Mouse (Mus musculus) liver, embryonic 11.5 days (tissue): ENCODE results near the gene Cpa2. TPM values are rescaled to one million over a fixed set of nuclear protein-coding genes. Genes with fewer than 3 reads are reported as not detected.

Source experiments
- ATAC-seq: fragments of 200-750 bp; cut with Nextera tagmentation; replicated peaks from 2 replicates; pipeline ENCODE4 v1.8.0; 2017; ENCODE audit warnings: moderate number of reproducible peaks, mild to moderate bottlenecking, moderate TSS enrichment, moderate library complexity; ENCODE audit not compliant: low FRiP score
- DNase-seq: peaks from one replicate; pipeline ENCODE4 v3.0.0-alpha.2; 2017; ENCODE audit warnings: low spot score
- H3K27ac ChIP-seq: fragments of 300-500 bp; sonication (generic); 2 replicates; pipeline ENCODE4 v1.5.1; 2014; ENCODE audit warnings: mild to moderate bottlenecking, low read depth, low read length, control low read depth
- H3K27me3 ChIP-seq: fragments of 300-500 bp; sonication (generic); replicated peaks from 2 replicates; pipeline ENCODE4 v1.6.1; 2014; ENCODE audit warnings: low read length, mixed read lengths; ENCODE audit not compliant: control insufficient read depth, insufficient read depth
- H3K36me3 ChIP-seq: fragments of 300-500 bp; sonication (generic); 2 replicates; pipeline ENCODE4 v1.6.1; 2014; ENCODE audit warnings: mild to moderate bottlenecking, low read length, moderate library complexity, mixed read lengths; ENCODE audit not compliant: control insufficient read depth, insufficient read depth
- H3K4me1 ChIP-seq: fragments of 300-500 bp; sonication (generic); replicated peaks from 2 replicates; pipeline ENCODE4 v1.6.1; 2014; ENCODE audit warnings: low read length, mixed read lengths; ENCODE audit not compliant: control insufficient read depth, insufficient read depth
- H3K4me2 ChIP-seq: fragments of 300-500 bp; sonication (generic); 2 replicates; pipeline ENCODE4 v1.6.1; 2014; ENCODE audit warnings: mild to moderate bottlenecking, control low read depth, moderate library complexity
- H3K4me3 ChIP-seq: fragments of 300-500 bp; sonication (generic); 2 replicates; pipeline ENCODE4 v1.5.1; 2014; ENCODE audit warnings: low read depth, low read length, control low read depth
- H3K9ac ChIP-seq: fragments of 300-500 bp; sonication (generic); 2 replicates; pipeline ENCODE4 v1.6.1; 2014; ENCODE audit warnings: low read depth, low read length, control low read depth
- H3K9me3 ChIP-seq: fragments of 300-500 bp; sonication (generic); 2 replicates; pipeline ENCODE4 v1.6.1; 2016; ENCODE audit warnings: low read length, inconsistent platforms, mixed read lengths; ENCODE audit not compliant: control insufficient read depth
- WGBS: fragments of 180-500 bp; shearing (Covaris S2); extraction: QIAGEN DNeasy Blood & Tissue Kit; methylation state at CpG from one replicate; pipeline ENCODE4 v1.1.7; 2014; 5-methylcytosine and 5-hydroxymethylcytosine counted together
- polyA plus RNA-seq: library from polyadenylated mRNA; unstranded; fragments of >200 nt; fragmentation: Nextera tagmentation; extraction: Ambion mirVana; gene quantifications from 2 replicates; pipeline ENCODE4 v1.2.1, GENCODE M21; 2014

Cpa2 gene
- 1.7 and 1.9 TPM in 2 replicates for polyA plus RNA-seq

DNA sequence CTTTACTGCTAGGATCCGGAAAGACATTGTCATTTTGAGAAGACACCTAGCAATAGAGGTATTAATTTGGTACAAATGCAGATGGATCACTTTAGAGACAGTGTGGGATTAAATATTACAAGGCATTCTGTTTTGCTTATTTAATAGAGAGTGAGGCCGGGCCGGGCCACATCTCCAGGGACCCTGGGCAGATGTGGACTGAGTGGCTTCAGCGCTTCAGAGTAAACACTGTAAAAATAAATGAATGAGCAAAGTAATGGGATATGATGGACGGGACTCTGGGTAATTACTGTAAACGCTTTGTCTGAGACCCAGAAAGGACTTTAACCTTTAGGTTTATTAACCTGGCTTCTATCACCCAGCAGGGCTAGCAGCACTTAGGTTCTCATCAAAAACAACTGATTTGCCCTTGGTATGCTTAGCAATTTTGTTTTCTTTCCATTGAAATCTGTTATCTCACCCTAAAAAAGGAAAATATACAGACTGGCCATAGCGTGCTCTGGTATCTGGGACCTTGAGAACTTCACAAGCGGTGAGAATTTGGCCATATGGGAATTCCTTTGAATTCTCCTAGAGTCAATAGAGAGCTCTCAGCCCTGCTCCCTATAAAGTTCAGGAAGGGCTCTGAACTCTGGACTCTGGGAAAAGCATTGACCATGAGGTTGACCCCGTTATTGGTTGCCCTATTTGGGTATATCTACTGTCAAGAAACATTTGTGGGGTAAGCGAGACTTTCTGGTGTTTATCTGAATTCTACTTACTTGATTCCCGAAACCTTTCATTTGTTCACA is at the start of gene Cpa2:
Gene Cpa2, plus strand, starts transcription at position 574 of the 791 bp plus-strand sequence.
- Histone ChIP-seq H3K36me3 (no peaks in the 10 kb centered on the region), H3K4me3 (no peak within 1 kb of the TSS), H3K27me3 (peaks cover 12% of the 10 kb centered on the region), H3K27ac (no peak within 1 kb of the TSS), H3K4me2 (no peak within 1 kb of the TSS), H3K9me3 (no peaks in the 10 kb centered on the region), H3K9ac (no peak within 1 kb of the TSS), H3K4me1 (peaks cover 12% of the 10 kb centered on the region; the same call in 1 of the 2 replicates)
- ATAC-seq (no peak), DNase-seq (no peak)
- 65% methylated on average over 11 of the region's 11 CpGs for WGBS

DNA sequence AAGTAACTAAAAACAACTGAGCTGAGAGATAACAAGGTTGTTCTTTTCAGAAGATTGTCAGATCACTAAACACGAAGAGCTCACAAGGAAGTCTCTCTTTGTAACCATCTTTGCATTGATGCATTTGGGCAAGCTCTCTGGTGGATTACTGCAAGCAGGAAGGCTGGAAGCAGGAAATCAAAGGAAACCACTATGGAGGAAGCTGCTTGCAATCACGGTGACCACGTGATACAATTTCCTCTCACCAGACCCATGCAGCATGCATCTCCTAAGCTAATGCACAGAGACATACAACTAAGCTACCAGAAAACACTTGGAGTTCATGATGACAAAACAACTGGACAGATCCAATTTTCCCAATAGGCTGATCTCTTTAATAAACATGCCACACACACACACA is 42.3 kb upstream of the Cpa2 start:
- Histone ChIP-seq H3K4me1 (0 out of 2 replicates have a peak, but pooled peaks cover 6% of the 10 kb centered on the region), H3K4me3 (no peak overlapping the region), H3K9ac (no peak overlapping the region), H3K27me3 (no peaks in the 10 kb centered on the region), H3K9me3 (no peaks in the 10 kb centered on the region), H3K27ac (no peak overlapping the region), H3K4me2 (no peak overlapping the region), H3K36me3 (peaks cover 42% of the 10 kb centered on the region)
- WGBS: 55% methylated on average over 3 of the region's 3 CpGs
- no peak for ATAC-seq
- no peak for DNase-seq

DNA sequence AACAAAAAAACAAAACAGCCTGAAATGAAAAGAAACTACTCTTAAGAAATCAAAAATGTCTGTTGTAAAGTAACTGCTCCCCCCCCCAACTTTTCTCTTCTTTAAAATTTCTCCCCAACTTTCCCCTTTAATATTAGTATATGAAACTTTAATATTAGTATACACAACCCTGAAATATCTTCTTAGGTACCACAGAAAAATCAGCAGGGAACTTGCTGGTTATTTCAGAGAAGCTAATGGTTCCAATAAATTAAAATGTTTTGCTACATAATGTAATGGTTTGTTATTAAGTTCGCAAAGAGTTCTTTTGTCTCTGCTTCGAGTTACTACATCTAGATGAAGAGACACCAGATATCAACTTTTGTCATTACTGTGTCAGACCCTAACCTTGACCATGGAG is 32.6 kb upstream of the Cpa2 start:
- 7% methylated on average over 2 of the region's 2 CpGs for WGBS
- no peaks in the 10 kb centered on the region for H3K9me3 ChIP-seq
- DNase-seq: no peak
- no peaks in the 10 kb centered on the region for H3K27me3 ChIP-seq
- H3K9ac ChIP-seq: peak overlapping the region; percentile 97
- peak overlapping the region; percentile 78 for H3K4me3 ChIP-seq
- peaks cover 25% of the 10 kb centered on the region for H3K36me3 ChIP-seq
- peaks cover 13% of the 10 kb centered on the region for H3K4me1 ChIP-seq
- peak overlapping the region; percentile 69 for H3K4me2 ChIP-seq
- H3K27ac ChIP-seq: peak overlapping the region; percentile 94
- no peak for ATAC-seq

- H3K9ac ChIP-seq: peak within 1 kb of the TSS; percentile 97
- H3K4me1 ChIP-seq: peaks cover 13% of the 10 kb centered on the region
- H3K36me3 ChIP-seq: peaks cover 20% of the 10 kb centered on the region
- peak within 1 kb of the TSS; percentile 78 for H3K4me3 ChIP-seq
- peak within 1 kb of the TSS; percentile 94 for H3K27ac ChIP-seq
- WGBS: under 1% methylated on average over 37 of the region's 37 CpGs
- DNase-seq (peak; percentile 99), ATAC-seq (peak; percentile 98)
- H3K9me3 ChIP-seq: no peaks in the 10 kb centered on the region
- no peaks in the 10 kb centered on the region for H3K27me3 ChIP-seq
- H3K4me2 ChIP-seq: peak within 1 kb of the TSS; percentile 69
Observed at GRCm38 (mm10) chr6:30509265-30510239, 31.8 kb upstream of the Cpa2 start, which contains the start of the genes Tmem209 and Ssmem1. Gene Tmem209, minus strand, starts transcription at chr6:30509783. Gene Ssmem1, plus strand, starts transcription at chr6:30509849.

DNA sequence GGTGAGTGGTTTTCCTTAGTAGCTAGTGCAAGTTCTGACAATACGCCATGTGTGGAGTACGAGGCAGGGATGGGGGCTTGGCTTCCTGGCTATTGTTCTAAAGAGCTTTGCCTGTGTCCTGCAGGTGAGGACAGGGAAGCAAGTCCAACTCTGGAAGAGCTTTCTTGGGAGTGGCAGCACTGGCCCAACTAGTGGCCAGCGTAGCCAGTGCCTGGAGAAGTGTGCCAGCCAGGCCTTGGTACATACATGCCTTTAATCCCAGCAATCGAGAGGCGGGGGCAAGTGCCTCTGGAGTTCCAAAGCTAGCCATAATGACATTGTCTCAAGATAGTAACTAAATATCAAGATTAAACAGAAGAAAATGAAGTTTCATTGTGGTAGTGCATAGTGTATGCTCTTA is 31.1 kb upstream of the Cpa2 start:
- H3K4me2 ChIP-seq: peak overlapping the region; percentile 69
- peaks cover 13% of the 10 kb centered on the region for H3K4me1 ChIP-seq
- H3K27ac ChIP-seq: peak overlapping the region; percentile 94
- DNase-seq (no peak), ATAC-seq (no peak)
- WGBS: 68% methylated on average over 5 of the region's 5 CpGs
- H3K27me3 ChIP-seq: no peaks in the 10 kb centered on the region
- H3K9ac ChIP-seq: peak overlapping the region; percentile 49
- H3K36me3 ChIP-seq: peaks cover 15% of the 10 kb centered on the region
- H3K4me3 ChIP-seq: no peak overlapping the region
- no peaks in the 10 kb centered on the region for H3K9me3 ChIP-seq

DNA sequence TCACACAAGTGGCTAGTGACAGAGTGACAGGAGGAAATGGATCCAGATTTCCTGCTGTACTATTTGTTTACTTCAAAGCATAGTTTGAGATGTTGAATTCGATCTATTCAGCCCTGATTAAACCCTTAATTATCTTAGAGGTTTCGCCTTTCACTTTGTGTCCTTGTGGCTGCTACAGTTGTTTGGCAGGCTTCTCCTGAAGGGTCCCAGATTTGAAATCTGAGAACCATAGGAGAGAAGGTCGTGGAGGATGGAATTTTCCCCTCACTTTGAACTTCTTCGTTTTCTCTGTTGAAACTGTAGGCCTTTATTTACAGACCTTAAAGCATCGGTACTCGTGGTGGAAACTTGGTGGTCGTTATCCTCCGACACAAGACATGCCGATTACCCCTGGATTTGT is 27.1 kb upstream of the Cpa2 start:
- H3K9ac ChIP-seq: no peak overlapping the region
- 0 out of 2 replicates have a peak overlapping the region, but pooled peaks have one; percentile 42 for H3K27ac ChIP-seq
- H3K4me2 ChIP-seq: no peak overlapping the region
- no peaks in the 10 kb centered on the region for H3K27me3 ChIP-seq
- WGBS: 36% methylated on average over 9 of the region's 9 CpGs
- no peak for ATAC-seq
- DNase-seq: no peak
- H3K4me1 ChIP-seq: peaks cover 6% of the 10 kb centered on the region
- H3K9me3 ChIP-seq: no peaks in the 10 kb centered on the region
- no peaks in the 10 kb centered on the region for H3K36me3 ChIP-seq
- no peak overlapping the region for H3K4me3 ChIP-seq

GRCm38 (mm10) chr6:30520400-30520799 is 21.0 kb upstream of the Cpa2 start:
- no peaks in the 10 kb centered on the region for H3K4me1 ChIP-seq
- no peaks in the 10 kb centered on the region for H3K36me3 ChIP-seq
- WGBS: 62% methylated on average over 11 of the region's 11 CpGs
- no peaks in the 10 kb centered on the region for H3K27me3 ChIP-seq
- H3K27ac ChIP-seq: no peak overlapping the region
- no peak overlapping the region for H3K4me2 ChIP-seq
- H3K9me3 ChIP-seq: no peaks in the 10 kb centered on the region
- no peak overlapping the region for H3K4me3 ChIP-seq
- DNase-seq: no peak
- H3K9ac ChIP-seq: no peak overlapping the region
- ATAC-seq: no peak

DNA sequence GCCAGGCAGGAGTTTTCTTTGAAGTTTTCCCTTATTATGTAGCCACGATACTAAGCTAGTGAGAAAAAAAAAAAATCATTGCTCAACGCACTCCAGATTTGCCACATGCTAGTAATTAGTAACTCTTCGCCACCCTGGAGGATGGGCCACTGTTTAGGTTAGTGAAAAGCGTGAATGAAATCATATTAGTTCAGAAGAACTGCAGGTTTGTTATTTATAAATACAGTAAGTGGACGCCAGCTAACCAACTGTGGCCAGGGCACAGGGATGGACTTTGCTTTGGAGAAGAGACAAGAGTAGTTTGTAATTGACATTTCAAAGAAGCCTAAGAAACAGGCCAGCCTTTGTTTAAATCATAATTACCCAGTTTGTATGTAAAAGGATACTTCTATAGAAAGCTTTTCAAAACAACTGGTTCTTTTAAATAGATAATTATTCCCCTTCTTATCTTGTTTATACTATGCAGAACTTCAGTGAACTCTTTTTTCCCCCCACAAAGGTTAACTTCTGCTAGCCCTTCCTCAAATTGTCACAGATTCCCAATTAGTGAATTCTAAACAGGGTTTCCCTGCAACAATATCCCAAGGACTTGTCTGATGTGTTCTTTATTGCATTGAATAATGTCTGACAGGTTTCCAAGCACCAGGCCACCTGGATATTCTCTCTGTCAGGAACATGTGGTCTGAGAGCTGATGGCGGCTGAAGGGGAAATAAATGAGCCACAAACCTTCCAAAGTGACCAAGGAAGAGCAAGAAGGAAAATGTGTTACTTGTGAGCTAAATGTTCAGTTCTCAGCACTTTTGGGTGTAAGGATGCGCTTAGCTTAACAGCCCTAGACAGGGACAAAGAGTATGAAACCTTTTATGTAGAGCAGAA is 15.7 kb upstream of the Cpa2 start:
- H3K9me3 ChIP-seq: no peaks in the 10 kb centered on the region
- no peak overlapping the region for H3K4me3 ChIP-seq
- H3K27me3 ChIP-seq: no peaks in the 10 kb centered on the region
- ATAC-seq (no peak), DNase-seq (no peak)
- no peak overlapping the region for H3K4me2 ChIP-seq
- no peak overlapping the region for H3K9ac ChIP-seq
- no peaks in the 10 kb centered on the region for H3K36me3 ChIP-seq
- 55% methylated on average over 7 of the region's 7 CpGs for WGBS
- peaks cover 3% of the 10 kb centered on the region for H3K4me1 ChIP-seq
- H3K27ac ChIP-seq: peak overlapping the region; percentile 75
